Mouse (Mus musculus): ENCODE results near the gene Patl2.
A peak's percentile ranks its signal among the peaks of the same experiment; 100 is the strongest.

Gene Patl2

DNA sequence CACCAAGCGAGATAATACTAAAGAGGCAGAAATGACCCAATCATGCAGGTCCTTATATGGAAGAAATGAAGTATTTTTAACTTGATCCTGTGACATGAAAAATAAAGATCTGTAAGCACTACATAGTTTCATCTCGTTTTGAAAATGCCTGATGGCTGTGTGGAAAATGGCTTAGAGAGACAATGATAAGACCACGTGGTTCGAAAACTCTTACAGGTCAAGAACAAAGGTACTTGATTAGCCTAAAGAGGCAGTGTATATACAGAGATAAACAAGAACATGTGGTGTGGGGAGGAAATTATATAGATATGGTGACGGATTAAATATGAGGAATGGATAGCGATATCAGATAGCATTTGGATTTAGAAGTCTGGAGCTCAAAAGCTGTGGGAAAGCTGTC is 14.7 kb downstream of the Patl2 start:
- DNase-seq, result no peak

DNA sequence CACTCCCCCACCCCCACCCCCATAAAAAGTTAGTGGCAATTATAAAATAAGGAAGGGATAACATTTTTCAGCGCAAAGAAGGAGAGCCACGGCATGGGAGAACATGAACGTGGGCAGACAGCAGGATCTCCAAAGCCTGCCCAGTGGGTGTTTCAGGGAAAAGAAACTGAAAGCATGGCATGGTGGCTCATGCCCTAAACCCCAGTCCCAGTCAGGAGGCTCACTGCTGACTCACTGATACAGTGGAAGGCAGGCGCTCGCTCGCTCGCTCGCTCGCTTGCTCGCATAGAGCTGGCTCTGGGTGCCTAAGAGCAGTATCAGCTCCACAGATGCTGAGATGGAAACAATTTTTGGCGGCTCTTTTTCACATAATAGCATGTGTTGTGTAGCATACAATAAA is 21.7 kb downstream of the Patl2 start:
- no peak for DNase-seq

GRCm38 (mm10) chr2:122163430-122164195 is 22.4 kb downstream of the Patl2 start:
- DNase-seq, result no peak

DNA sequence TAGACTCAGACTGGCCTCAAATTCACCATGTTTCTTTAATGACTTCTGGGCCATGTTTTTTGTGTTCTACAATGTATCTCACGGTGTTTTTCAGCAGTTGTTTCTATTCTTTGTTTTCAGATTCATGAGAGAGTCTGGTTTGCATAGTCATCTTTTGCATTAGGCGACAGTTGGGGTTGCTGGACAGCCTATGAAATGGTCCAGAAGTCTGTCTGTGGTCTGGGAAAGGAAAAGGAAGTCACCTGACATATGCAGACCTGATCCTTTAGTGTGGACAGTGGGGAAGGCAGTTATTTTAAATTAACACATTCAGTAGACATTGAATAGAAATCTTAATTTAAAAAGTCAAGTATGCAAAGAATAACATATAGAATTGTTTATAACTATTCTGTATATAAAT is 23.5 kb downstream of the Patl2 start:
- no peak for DNase-seq

- DNase-seq, result no peak
Observed at GRCm38 (mm10) chr2:122161542-122161941, 24.4 kb downstream of the Patl2 start.

DNA sequence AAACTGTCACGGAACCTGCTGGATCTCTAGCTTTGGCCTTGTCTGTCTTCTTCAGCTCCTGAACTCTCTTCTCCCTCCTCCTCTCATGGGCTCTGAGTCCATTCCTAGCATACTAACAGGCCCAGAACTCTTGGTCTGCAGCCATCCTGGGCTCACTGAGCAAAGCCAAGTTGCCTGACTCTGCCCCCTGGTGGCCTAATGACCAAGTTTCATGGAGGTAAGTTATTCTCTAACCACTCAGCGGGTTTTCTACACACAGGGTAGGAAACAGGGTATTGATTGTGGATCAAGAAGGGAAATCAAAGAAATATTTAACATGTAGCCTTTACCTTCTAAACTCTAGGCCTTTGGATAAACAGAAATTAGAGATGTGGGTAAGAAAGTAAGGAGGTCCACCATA is 25.3 kb downstream of the Patl2 start, which contains the start of gene Trim69:
TSS of gene Trim69 (plus strand) at position 21 of the 400 bp plus-strand sequence.
- DNase-seq, result peak; percentile 87

GRCm38 (mm10) chr2:122159667-122160066 is 26.3 kb downstream of the Patl2 start:
- no peak for DNase-seq

GRCm38 (mm10) chr2:122158362-122158802 is 27.6 kb downstream of the Patl2 start:
- no peak for DNase-seq

GRCm38 (mm10) chr2:122157561-122157960 is 28.4 kb downstream of the Patl2 start:
- no peak for DNase-seq

DNA sequence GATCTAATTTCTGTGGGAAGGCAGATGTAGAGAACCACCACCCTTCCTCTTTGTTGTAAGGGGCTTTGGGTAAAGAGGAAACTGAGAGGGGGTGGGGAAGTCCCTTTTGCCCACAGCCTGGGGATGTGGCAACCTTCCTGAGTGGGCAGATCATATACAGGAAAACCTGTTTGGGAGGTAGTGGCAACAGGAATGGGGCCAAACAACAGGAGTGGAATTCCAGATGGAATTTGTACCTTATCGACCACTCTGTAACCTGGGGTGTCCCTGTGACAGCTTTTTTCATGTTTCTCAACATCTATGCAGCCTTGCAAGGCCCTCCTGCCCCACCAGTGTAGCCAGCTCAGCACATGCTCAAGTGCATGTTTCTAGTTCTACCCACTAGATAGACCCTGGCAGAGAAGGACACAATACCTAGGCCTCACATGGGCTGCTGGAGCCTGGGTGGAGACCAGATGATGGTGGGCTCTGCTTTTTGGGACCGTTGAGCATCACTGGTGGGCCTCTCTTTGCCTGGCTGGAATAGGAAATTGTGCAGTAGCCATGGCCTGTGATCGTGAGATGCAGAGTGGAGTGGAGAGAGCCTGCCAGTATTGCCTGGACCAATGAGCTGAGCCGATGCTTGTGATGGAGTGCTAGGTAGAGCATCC is 29.8 kb downstream of the Patl2 start:
- DNase-seq, result no peak

GRCm38 (mm10) chr2:122155292-122155691 is 30.7 kb downstream of the Patl2 start:
- no peak for DNase-seq

DNA sequence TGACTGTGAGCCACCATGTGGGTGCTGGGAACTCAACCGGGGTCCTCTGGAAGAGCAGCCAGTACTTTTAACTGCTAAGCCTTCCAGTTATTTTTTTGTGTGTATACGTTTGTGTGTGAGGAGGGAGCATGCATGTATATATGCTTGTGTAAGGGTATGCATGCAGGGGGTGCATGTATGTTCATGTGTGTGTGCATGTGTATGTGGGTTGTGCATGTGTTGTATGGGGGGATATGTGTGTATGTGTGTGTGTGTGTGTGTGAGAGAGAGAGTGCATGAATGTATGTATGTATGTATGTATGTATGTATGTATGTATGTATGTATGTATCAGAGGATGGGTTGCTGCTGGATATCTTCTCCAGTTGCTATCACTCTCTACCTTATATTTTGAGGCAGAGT is 31.5 kb downstream of the Patl2 start:
- no peak for DNase-seq

- no peak for DNase-seq
Observed at GRCm38 (mm10) chr2:122153681-122154365, 32.2 kb downstream of the Patl2 start.

GRCm38 (mm10) chr2:122152850-122153249 is 33.1 kb downstream of the Patl2 start:
- DNase-seq, result no peak

DNA sequence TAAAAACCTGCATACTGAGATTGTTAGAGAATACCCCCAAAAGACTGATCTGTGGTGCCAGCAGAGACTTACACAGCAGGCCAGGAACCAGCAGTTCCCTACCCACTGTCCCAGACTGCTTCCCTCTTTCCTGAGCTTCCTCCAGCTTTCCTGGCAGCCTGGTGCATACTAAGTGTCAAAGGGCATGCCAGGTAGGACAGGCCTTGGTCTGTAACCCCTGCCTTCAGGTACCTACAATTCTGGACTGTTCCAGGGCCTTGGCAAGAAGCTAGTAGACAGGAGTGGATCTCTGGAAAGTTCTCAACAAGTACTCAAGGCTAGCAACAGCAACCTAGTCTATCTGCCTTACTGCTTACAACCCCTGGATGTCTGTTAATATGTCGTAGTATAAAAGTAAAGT is 34.8 kb downstream of the Patl2 start:
- no peak for DNase-seq

- DNase-seq, result no peak
Observed at GRCm38 (mm10) chr2:122149716-122150115, 36.3 kb downstream of the Patl2 start.

DNA sequence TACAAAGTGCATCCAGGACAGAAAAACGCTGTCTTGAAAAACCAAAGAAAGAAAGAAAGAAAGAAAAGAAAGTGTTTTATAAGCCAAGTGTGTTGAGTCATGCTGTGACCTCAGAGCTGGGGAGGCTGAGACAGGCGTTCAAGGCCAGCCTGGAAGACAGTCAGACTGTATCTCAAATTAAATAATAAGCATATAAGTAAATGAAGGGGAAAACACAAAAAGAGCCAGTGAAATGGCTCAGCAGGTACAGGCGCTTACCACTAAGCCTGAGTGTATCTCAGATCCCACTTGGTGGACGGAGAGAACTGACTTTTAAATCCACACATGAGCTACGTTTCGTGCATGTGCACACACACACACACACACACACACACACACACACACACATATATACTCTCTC is 36.7 kb downstream of the Patl2 start:
- no peak for DNase-seq

- peak; percentile 90 for DNase-seq
Observed at GRCm38 (mm10) chr2:122148242-122148917, 37.6 kb downstream of the Patl2 start.

DNA sequence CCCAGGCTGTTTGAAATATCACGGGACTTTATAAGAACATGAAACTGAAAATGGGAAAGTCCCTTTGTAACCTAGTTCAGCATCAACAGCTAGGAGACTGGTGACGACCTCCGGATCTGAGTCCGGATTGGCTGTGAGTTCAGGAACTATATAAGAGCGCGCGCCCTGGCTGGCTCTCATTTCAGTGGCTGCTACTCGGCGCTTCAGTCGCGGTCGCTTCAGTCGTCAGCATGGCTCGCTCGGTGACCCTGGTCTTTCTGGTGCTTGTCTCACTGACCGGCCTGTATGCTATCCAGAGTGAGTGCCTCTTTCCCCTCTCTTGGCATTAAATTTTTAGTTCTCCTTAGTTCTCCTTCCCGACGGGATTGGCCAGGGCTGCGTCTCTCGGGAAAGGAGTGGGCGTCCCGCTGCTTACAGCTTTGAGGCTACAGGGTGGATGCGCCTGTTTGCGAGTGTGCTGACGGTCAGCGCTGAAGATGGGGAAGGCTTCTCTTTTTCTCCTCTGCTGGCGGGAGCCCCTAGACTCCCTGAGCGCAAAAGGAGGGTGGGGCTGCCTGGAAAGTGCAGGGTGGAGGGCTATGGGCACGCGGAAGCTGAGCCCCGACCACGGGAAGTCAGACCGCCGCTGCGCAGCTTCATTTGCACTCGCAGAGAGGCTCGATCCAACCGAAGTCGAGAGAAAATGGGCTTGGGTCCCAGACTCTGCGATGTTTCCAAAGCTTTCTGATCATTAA is 38.3 kb downstream of the Patl2 start, which contains the start of gene B2m:
TSS of gene B2m (plus strand) at position 179 of the 734 bp plus-strand sequence.
- DNase-seq, result peak; percentile 97

DNA sequence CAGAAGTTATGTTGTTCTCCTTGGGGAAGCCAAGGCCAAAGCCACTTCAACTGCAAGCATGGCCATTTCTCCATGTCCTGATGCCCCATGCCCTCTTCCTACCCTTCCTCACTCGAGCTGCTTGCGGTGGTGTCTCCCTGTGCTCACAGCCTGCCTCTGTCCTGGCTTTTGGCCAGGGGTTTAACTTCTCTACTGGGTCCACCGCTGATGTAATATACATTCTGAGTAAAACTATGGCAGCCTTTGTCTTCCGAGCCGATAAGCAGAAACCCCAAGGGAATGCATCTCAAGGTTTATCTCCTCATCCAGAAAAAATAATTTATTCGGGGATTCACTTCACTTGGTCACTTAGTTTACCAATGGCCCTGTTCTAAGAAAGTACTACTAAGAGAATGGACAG is 39.3 kb downstream of the Patl2 start:
- peak; percentile 22 for DNase-seq

DNA sequence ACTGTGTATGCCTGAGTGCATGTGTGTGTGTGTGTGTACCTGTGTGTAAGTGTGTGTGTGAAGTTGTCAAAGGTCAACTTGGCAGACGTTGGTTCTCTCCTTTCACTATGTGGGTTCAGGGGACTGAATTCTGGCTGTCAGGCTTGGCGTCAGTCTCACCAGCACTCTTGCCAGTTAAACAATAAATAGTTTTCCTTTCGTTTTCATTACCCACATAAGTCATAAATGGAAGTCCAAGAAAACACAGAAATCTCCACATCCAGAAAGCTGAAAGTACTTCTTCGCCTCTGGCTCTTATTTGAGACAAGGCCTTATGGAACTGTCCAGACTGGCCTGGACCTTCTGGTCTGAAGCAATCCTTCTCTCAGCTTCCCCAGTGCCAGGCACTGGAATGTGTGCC is 40.2 kb downstream of the Patl2 start:
- DNase-seq, result no peak

- no peak for DNase-seq
Observed at GRCm38 (mm10) chr2:122143111-122143510, 42.9 kb downstream of the Patl2 start.
